In the genomic region with DNA sequence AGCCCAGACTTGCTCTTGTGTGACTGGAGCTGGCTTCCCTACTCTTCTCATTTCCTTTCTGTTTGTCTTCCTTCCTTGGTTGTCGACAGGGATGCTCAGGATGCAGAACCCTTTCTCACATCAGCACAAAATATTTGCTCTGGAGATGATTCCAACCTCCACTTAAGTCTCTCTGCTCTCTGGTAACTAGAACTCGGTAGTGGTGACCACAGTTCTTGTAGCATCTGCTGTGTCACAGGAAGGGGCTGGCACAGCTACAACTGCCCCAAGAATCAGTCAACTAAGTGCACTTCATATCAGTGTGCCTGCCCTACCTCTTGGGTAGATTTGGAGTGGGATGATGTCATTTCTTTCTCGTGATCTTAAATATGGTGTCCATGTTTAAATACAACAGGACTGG, we compare ENCODE assay signal across 23 mouse cellular contexts. TPM values are rescaled to one million over a fixed set of nuclear protein-coding genes. Genes with fewer than 3 reads are reported as not detected.
DNase-seq lines count a peak whose midpoint lies in the region; ATAC-seq lines count a peak whose summit lies in the region.
"Had no signal": no experiment of that assay in that cellular context is flagged by ENCODE, and none has a peak within 500 bp of the region (broad histone marks: within the 10 kb centered on the region; RNA-seq: fewer than 3 reads in every experiment).

No protein-coding gene starts in this region.

- H3K27me3 ChIP-seq in megakaryocyte, embryonic 14.5 days (replicated peaks): peaks cover 17% of the 10 kb centered on the region

- H3K36me3 ChIP-seq in megakaryocyte, embryonic 14.5 days (replicated peaks; ENCODE audit: low read length): no peaks in the 10 kb centered on the region
- H3K36me3 ChIP-seq: embryonic facial prominence, embryonic 10.5 days; heart, embryonic 15.5 days; hindbrain, embryonic 10.5 days had no signal

- DNase-seq in B cell, adult 2 months: peak; percentile 60 to 65
- DNase-seq in thymus, postnatal 36 days: no peak
- no peak for DNase-seq in layer of hippocampus, adult 8-10 months (ENCODE audit: low spot score in 2 of 2)
- DNase-seq: adrenal gland, adult 2 months; adrenal gland, postnatal 25 days; cerebellum, adult 18-20 months; cerebellum, adult 9-11 months; cerebellum, postnatal 36 days; gastrocnemius, postnatal 36 days; heart, adult 2 months; heart, postnatal 14 days had no signal

- H3K4me1 ChIP-seq in megakaryocyte, embryonic 14.5 days: peaks cover 46% of the 10 kb centered on the region
- H3K4me1 ChIP-seq: embryonic facial prominence, embryonic 10.5 days; heart, embryonic 15.5 days had no signal

- ATAC-seq in megakaryocyte, adult 5-6 weeks (ENCODE audit: poor library complexity, severe bottlenecking): no peak
- peak; percentile 55 to 57; a peak in 2 of 4 replicates for ATAC-seq in hematopoietic stem cell, adult 5-6 weeks (replicated peaks in 1 of 2; ENCODE audit: insufficient read depth in 1 of 2, low FRiP score in 2 of 2, low TSS enrichment in 1 of 2, low read depth in 1 of 2, poor library complexity in 2 of 2, severe bottlenecking in 2 of 2)
- ATAC-seq: forebrain, embryonic 14.5 days had no signal

- H3K9me3 ChIP-seq in megakaryocyte, embryonic 14.5 days: no peaks in the 10 kb centered on the region
- H3K9me3 ChIP-seq: embryonic facial prominence, embryonic 10.5 days; heart, embryonic 15.5 days; hindbrain, embryonic 10.5 days had no signal

- H3K4me3 ChIP-seq in megakaryocyte, embryonic 14.5 days (replicated peaks): peak overlapping the region; percentile 18
- H3K4me3 ChIP-seq: embryonic facial prominence, embryonic 10.5 days; heart, adult 2 months; heart, embryonic 15.5 days; hindbrain, embryonic 10.5 days had no signal

RNA-seq across cellular contexts. Expression of gene Btnl2, which starts 8.6 kb away (rescaled TPM):
- polyA plus RNA-seq in megakaryocyte, embryonic 14.5 days (2012; ENCODE audit: insufficient read depth, low replicate concordance): not detected in 2 replicates
- total RNA-seq in megakaryocyte, adult 5-6 weeks (2015): 0.09 TPM in 1 of 2 replicates, not detected in the other
- total RNA-seq in megakaryocyte, adult 5-6 weeks (2017): 0.33 TPM in 1 of 2 replicates, not detected in the other
- total RNA-seq in hematopoietic stem cell, adult 5-6 weeks (2017): not detected in 2 replicates
- total RNA-seq in layer of hippocampus, adult 8-10 months (2022): 1 to 10 TPM in 1 of 4 experiments, under 1 TPM in 3; 0.47 to 1.0 (median 0.73) TPM
- total RNA-seq: ES-E14 had no signal
- polyA plus RNA-seq: embryonic facial prominence, embryonic 10.5 days; embryonic facial prominence, embryonic 14.5 days; forebrain, embryonic 14.5 days; heart, embryonic 11.5 days; heart, embryonic 15.5 days; hindbrain, embryonic 10.5 days; hindbrain, embryonic 14.5 days had no signal

RNA-seq across cellular contexts. Expression of gene H2-Eb2, which starts 20.6 kb away (rescaled TPM):
- polyA plus RNA-seq in megakaryocyte, embryonic 14.5 days (2012; ENCODE audit: insufficient read depth, low replicate concordance): not detected in 2 replicates
- total RNA-seq in megakaryocyte, adult 5-6 weeks (2015): 0.07 and 0.25 TPM in 2 replicates
- total RNA-seq in megakaryocyte, adult 5-6 weeks (2017): not detected in 2 replicates
- 0.06 TPM in 1 of 2 replicates, not detected in the other for total RNA-seq in hematopoietic stem cell, adult 5-6 weeks (2017)
- not detected for total RNA-seq in layer of hippocampus, adult 8-10 months (2022)
- total RNA-seq: adrenal gland, adult 2 months; adrenal gland, postnatal 25 days; ES-E14; gastrocnemius, adult 8-10 months; gastrocnemius, postnatal 36 days; heart, adult 2 months had no signal
- polyA plus RNA-seq: embryonic facial prominence, embryonic 10.5 days; embryonic facial prominence, embryonic 14.5 days; forebrain, embryonic 14.5 days; heart, embryonic 11.5 days; heart, embryonic 15.5 days; hindbrain, embryonic 10.5 days had no signal

RNA-seq across cellular contexts. Expression of gene Btnl1, which starts 30.9 kb away (rescaled TPM):
- polyA plus RNA-seq in megakaryocyte, embryonic 14.5 days (2012; ENCODE audit: insufficient read depth, low replicate concordance): not detected in 2 replicates
- not detected in 2 replicates for total RNA-seq in megakaryocyte, adult 5-6 weeks (2015)
- total RNA-seq in megakaryocyte, adult 5-6 weeks (2017): not detected in 2 replicates
- not detected in 2 replicates for total RNA-seq in hematopoietic stem cell, adult 5-6 weeks (2017)
- not detected for total RNA-seq in layer of hippocampus, adult 8-10 months (2022)
- total RNA-seq: adrenal gland, adult 2 months; adrenal gland, postnatal 25 days; ES-E14; gastrocnemius, adult 8-10 months; gastrocnemius, postnatal 36 days; heart, adult 2 months; heart, postnatal 14 days had no signal
- polyA plus RNA-seq: adrenal gland, adult 2 months; embryonic facial prominence, embryonic 10.5 days; embryonic facial prominence, embryonic 14.5 days; forebrain, embryonic 14.5 days; heart, adult 2 months; heart, embryonic 11.5 days; heart, embryonic 15.5 days; hindbrain, embryonic 10.5 days; hindbrain, embryonic 14.5 days had no signal

RNA-seq across cellular contexts. Expression of gene H2-Eb1, which starts 40.4 kb away (rescaled TPM):
- 2.8 TPM in 1 of 2 replicates, not detected in the other for polyA plus RNA-seq in megakaryocyte, embryonic 14.5 days (2012; ENCODE audit: insufficient read depth, low replicate concordance)
- total RNA-seq in megakaryocyte, adult 5-6 weeks (2015): 35.4 and 38.0 TPM in 2 replicates
- 72.9 and 114 TPM in 2 replicates for total RNA-seq in megakaryocyte, adult 5-6 weeks (2017)
- total RNA-seq in hematopoietic stem cell, adult 5-6 weeks (2017): 64.4 and 73.0 TPM in 2 replicates
- total RNA-seq in layer of hippocampus, adult 8-10 months (2022): 10 to 100 TPM in 2 of 4 experiments, 1 to 10 TPM in 2; 1.9 to 25.1 (median 10.1) TPM

RNA-seq across cellular contexts. Expression of gene BC051142, which starts 52.6 kb away (rescaled TPM):
- not detected in 2 replicates for polyA plus RNA-seq in megakaryocyte, embryonic 14.5 days (2012; ENCODE audit: insufficient read depth, low replicate concordance)
- not detected in 2 replicates for total RNA-seq in megakaryocyte, adult 5-6 weeks (2015)
- 0.29 and 3.8 TPM in 2 replicates for total RNA-seq in megakaryocyte, adult 5-6 weeks (2017)
- total RNA-seq in hematopoietic stem cell, adult 5-6 weeks (2017): 1.2 and 8.6 TPM in 2 replicates
- 1 to 10 TPM; 3.5 to 6.1 (median 4.5) TPM for total RNA-seq in layer of hippocampus, adult 8-10 months (2022)
- total RNA-seq: ES-E14; gastrocnemius, adult 8-10 months; gastrocnemius, postnatal 36 days; heart, adult 2 months had no signal
- polyA plus RNA-seq: heart, embryonic 11.5 days; heart, embryonic 15.5 days had no signal

Comparison
In these comparisons a context has a peak if more than half of its experiments do, and no peak if none do; other contexts are left out.
1. DNase-seq: peak in B cell, adult 2 months (2 of 2); none in thymus, postnatal 36 days (0 of 2) and layer of hippocampus, adult 8-10 months (0 of 2).